Mouse (Mus musculus) adrenal gland (tissue): ENCODE measurements around the gene Pdrg1.

Source experiments
- intact Hi-C: fragments of 180-260 bp; cut with DNase I; formaldehyde crosslinking; loops from one replicate; pipeline ENCODE4 v1.15.1; 2025

Gene Pdrg1

DNA sequence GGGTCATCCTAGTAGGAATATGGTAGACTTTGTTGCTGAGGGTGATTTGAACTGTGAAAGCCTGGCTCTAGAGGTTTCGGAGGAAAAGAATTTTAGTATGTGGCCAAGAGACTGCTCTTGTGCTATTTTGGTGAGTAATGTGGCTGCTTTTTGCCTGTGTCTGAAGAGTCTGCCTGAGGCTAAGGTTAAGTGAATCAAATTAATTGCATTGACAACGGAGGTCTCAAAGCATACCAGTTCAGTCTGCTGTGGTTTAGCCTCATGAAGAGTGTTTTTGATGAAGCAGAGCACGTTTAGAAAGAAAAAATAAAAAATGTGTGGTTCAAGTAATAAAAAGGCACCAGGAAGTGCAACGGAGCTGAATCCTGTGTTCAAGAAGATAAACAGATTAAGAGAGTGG, 49.7 kb downstream of the Pdrg1 start:
- intact Hi-C loops, result loop anchor here (5.0 kb wide), 1 partner anchor 42 kb away; no protein-coding TSS in a partner anchor

DNA sequence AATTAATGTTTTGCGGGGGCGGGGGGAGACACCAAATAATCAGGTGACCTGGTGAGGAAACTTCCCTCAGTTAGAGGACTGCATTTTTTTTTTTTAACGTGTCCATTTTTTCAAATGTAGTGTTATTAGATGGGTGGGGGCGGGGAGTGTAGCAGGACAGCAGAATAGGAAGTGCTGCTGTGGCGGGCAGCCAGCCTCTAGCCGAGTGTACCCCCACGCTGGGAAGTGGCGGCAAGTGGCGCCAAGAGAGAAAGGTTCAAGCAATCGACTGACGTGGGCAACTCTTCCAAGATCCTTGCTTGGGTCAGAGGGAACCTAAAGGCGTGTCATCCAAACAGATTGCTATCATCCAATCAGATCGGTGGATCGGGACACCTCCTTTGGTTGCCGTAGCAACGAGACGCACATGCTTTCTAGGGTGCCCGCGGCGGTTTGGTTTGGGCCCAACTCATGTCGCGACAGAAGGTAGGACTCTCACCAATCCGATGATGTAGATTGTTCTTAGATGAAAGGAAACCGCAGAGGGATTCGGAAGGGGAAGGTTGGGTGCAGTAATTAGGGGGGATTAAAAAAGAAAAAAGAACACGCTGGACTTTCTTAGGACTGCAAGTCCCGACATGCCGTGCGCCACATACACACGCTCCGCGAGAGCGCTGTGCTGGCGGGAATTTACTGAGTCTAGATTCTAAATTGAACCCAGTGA, 53.0 kb downstream of the Pdrg1 start, which contains the start of gene Ttll9:
Gene Ttll9 (plus strand): TSS at position 395 of the 703 bp plus-strand sequence.
- intact Hi-C loops, result no loop called here
